Mouse (Mus musculus): ENCODE measurements at regions not wholly inside any gene's neighbourhood (a gene's known extent, or its start where the extent isn't known, plus 50 kb on each side); places are given as distances from the start of the nearest gene placed in this dataset.
A peak's percentile ranks its signal among the peaks of the same experiment; 100 is the strongest.

- DNase-seq (ENCODE audit: low spot score in 2 of 2), result no peak
These were observed 406.2 kb upstream of the Mmadhc start for GRCm38 (mm10) chr2:50702584-50703450.

GRCm38 (mm10) chr2:50698841-50699240, 402.2 kb upstream of the Mmadhc start:
- no peak for DNase-seq (ENCODE audit: low spot score in 2 of 2)

GRCm38 (mm10) chr2:50696575-50696974, 400.0 kb upstream of the Mmadhc start:
- no peak for DNase-seq (ENCODE audit: low spot score in 2 of 2)

GRCm38 (mm10) chr2:50694849-50695248, 398.2 kb upstream of the Mmadhc start:
- DNase-seq (ENCODE audit: low spot score in 2 of 2), result no peak

GRCm38 (mm10) chr2:50693784-50694350, 397.3 kb upstream of the Mmadhc start:
- DNase-seq (ENCODE audit: low spot score in 2 of 2), result no peak

GRCm38 (mm10) chr2:50690120-50691103, 393.8 kb upstream of the Mmadhc start:
- DNase-seq (ENCODE audit: low spot score in 2 of 2), result no peak

- DNase-seq (ENCODE audit: low spot score in 2 of 2), result no peak
These were observed 391.1 kb upstream of the Mmadhc start for GRCm38 (mm10) chr2:50687672-50688151.

- DNase-seq (ENCODE audit: low spot score in 2 of 2), result no peak
These were observed 390.6 kb upstream of the Mmadhc start for GRCm38 (mm10) chr2:50687222-50687621.

- DNase-seq (ENCODE audit: low spot score in 2 of 2), result no peak
These were observed 380.9 kb upstream of the Mmadhc start for GRCm38 (mm10) chr2:50677456-50677855.

GRCm38 (mm10) chr2:50675736-50676550, 379.3 kb upstream of the Mmadhc start:
- DNase-seq (ENCODE audit: low spot score in 2 of 2), result no peak

- no peak for DNase-seq (ENCODE audit: low spot score in 2 of 2)
These were observed 378.2 kb upstream of the Mmadhc start for GRCm38 (mm10) chr2:50674856-50675175.

- DNase-seq (ENCODE audit: low spot score in 2 of 2), result no peak
These were observed 377.7 kb upstream of the Mmadhc start for GRCm38 (mm10) chr2:50674151-50674855.

- DNase-seq (ENCODE audit: low spot score in 2 of 2), result no peak
These were observed 372.7 kb upstream of the Mmadhc start for GRCm38 (mm10) chr2:50669297-50669696.

GRCm38 (mm10) chr2:50668789-50669188, 372.2 kb upstream of the Mmadhc start:
- DNase-seq (ENCODE audit: low spot score in 2 of 2), result no peak

- no peak for DNase-seq (ENCODE audit: low spot score in 2 of 2)
These were observed 370.6 kb upstream of the Mmadhc start for GRCm38 (mm10) chr2:50667180-50667579.

GRCm38 (mm10) chr2:50662504-50662903, 365.9 kb upstream of the Mmadhc start:
- no peak for DNase-seq (ENCODE audit: low spot score in 2 of 2)

GRCm38 (mm10) chr2:50660000-50660399, 363.4 kb upstream of the Mmadhc start:
- no peak for DNase-seq (ENCODE audit: low spot score in 2 of 2)

GRCm38 (mm10) chr2:50657826-50658225, 361.2 kb upstream of the Mmadhc start:
- no peak for DNase-seq (ENCODE audit: low spot score in 2 of 2)

- DNase-seq (ENCODE audit: low spot score in 2 of 2), result no peak
These were observed 359.8 kb upstream of the Mmadhc start for GRCm38 (mm10) chr2:50656351-50656750.

GRCm38 (mm10) chr2:50654953-50655324, 358.3 kb upstream of the Mmadhc start:
- DNase-seq (ENCODE audit: low spot score in 2 of 2), result peak in 1 of 2 experiments; percentile 6
